Mouse (Mus musculus) ES-CJ7 (cell line): ENCODE measurements around the gene Ptbp2.

Source experiments
- DNase-seq: peaks from one replicate; pipeline ENCODE4 v3.0.0; 2011; ENCODE audit warnings: low read depth, low spot score

The Ptbp2 gene

GRCm38 (mm10) chr3:119784366-119784765, at the start of gene Ptbp2:
Gene Ptbp2 (minus strand): TSS chr3:119784466.
- DNase-seq = no peak

GRCm38 (mm10) chr3:119814678-119815077, 30.4 kb upstream of the Ptbp2 start:
- no peak for DNase-seq

GRCm38 (mm10) chr3:119806123-119806522, 21.9 kb upstream of the Ptbp2 start:
- no peak for DNase-seq

- DNase-seq = no peak
Measured at GRCm38 (mm10) chr3:119794677-119795365, 10.6 kb upstream of the Ptbp2 start.

GRCm38 (mm10) chr3:119782946-119783701, 1.1 kb downstream of the Ptbp2 start:
- peak; percentile 64 for DNase-seq

GRCm38 (mm10) chr3:119782022-119782945, 2.0 kb downstream of the Ptbp2 start:
- peak; percentile 40 for DNase-seq

- DNase-seq = no peak
Measured at GRCm38 (mm10) chr3:119780876-119781275, 3.4 kb downstream of the Ptbp2 start.

- DNase-seq = no peak
Measured at GRCm38 (mm10) chr3:119779261-119779660, 5.0 kb downstream of the Ptbp2 start.

GRCm38 (mm10) chr3:119778431-119778830, 5.8 kb downstream of the Ptbp2 start:
- DNase-seq = peak; percentile 43

- no peak for DNase-seq
Measured at GRCm38 (mm10) chr3:119776129-119776528, 8.1 kb downstream of the Ptbp2 start.

- DNase-seq = no peak
Measured at GRCm38 (mm10) chr3:119772789-119773188, 11.5 kb downstream of the Ptbp2 start.

- DNase-seq = no peak
Measured at GRCm38 (mm10) chr3:119763772-119764171, 20.5 kb downstream of the Ptbp2 start.

- no peak for DNase-seq
Measured at GRCm38 (mm10) chr3:119761732-119762131, 22.5 kb downstream of the Ptbp2 start.

GRCm38 (mm10) chr3:119753791-119754190, 30.5 kb downstream of the Ptbp2 start:
- DNase-seq = no peak

- DNase-seq = no peak
Measured at GRCm38 (mm10) chr3:119749551-119750249, 34.6 kb downstream of the Ptbp2 start.

- no peak for DNase-seq
Measured at GRCm38 (mm10) chr3:119749140-119749539, 35.1 kb downstream of the Ptbp2 start.

- DNase-seq = no peak
Measured at GRCm38 (mm10) chr3:119746656-119747055, 37.6 kb downstream of the Ptbp2 start.

GRCm38 (mm10) chr3:119745801-119746200, 38.5 kb downstream of the Ptbp2 start:
- no peak for DNase-seq

- no peak for DNase-seq
Measured at GRCm38 (mm10) chr3:119729863-119730262, 54.4 kb downstream of the Ptbp2 start.

- no peak for DNase-seq
Measured at GRCm38 (mm10) chr3:119712066-119712465, 72.2 kb downstream of the Ptbp2 start.

- no peak for DNase-seq
Measured at GRCm38 (mm10) chr3:119711503-119711902, 72.8 kb downstream of the Ptbp2 start.
